Mouse (Mus musculus) lung, postnatal 0 days (tissue): ENCODE measurements around the gene Gramd4.

Experiments used
- CTCF ChIP-seq: IDR thresholded peaks from 2 replicates; pipeline ENCODE4 v1.5.1; 2016; ENCODE audit warnings: antibody characterized with exemption, mild to moderate bottlenecking
- EP300 ChIP-seq: IDR thresholded peaks from 2 replicates; pipeline ENCODE4 v1.6.1; 2016; ENCODE audit warnings: antibody characterized with exemption, mild to moderate bottlenecking, control low read depth

DNA sequence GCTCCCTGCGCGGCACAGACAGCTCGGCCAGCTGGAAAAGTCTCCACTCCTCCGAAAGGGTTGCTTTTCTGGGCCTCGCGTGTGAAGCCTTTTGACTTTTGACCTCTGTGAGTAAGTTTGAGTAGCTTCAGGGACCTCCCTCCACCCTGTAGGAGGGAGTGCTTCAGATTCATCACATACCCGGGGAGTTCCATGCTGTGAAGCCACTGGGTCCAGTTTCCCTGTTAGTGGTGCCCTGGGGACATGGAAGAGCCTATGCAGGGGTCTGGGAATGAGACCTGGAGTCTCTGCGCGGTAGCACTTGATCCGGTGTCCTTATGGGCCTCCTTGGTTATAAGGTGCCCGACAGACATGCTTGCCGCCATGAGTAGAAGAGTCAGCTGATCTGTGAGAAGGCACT is 24.2 kb downstream of the Gramd4 start:
- TF ChIP-seq CTCF: no peak
- TF ChIP-seq EP300: no peak
